Mouse (Mus musculus): ENCODE data around the gene Clspn. TPM values are rescaled to one million over a fixed set of nuclear protein-coding genes. Genes with fewer than 3 reads are reported as not detected.
A peak's percentile ranks its signal among the peaks of the same experiment; 100 is the strongest.

The Clspn gene
- polyA plus RNA-seq, 1 experiment: 0.53 TPM

DNA sequence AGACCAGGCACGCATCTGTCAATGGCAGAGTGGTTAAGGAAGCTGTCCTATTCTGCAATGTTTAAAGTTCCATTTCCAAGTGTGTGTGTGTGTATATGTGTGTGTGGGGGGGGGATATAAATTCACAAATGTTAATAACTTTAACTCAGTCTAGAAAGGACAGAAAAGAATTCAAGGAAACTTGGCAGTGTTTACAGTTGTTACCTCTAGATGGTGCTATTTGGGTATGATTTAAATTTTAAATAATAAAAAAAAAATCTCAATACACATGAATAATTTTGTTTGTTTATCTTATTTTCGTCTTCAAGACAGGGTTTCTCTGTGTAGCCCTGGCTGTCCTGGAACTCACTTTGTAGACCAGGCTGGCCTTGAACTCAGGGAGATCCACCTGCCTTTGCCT is 75.2 kb downstream of the Clspn start:
- WGBS: 30% methylated on average over 2 of the region's 2 CpGs
- H3K4me1 ChIP-seq (ENCODE audit: control insufficient read depth, insufficient read depth, insufficient read length, low read length): no peaks in the 10 kb centered on the region
- TF ChIP-seq CTCF (IDR thresholded peaks at IDR 0.05; ENCODE audit: extremely low read depth, insufficient read length, insufficient replicate concordance, low read depth, low read length) (0 out of 2 replicates have a peak, but pooled peaks have one; percentile 14), POLR2A (IDR thresholded peaks at IDR 0.05; ENCODE audit: low read depth, low read length) (no peak)
- H3K27ac ChIP-seq (ENCODE audit: insufficient read depth, low read depth, low read length): no peak overlapping the region
- no peak overlapping the region for H3K4me3 ChIP-seq (ENCODE audit: low read depth, low read length)
- 0 out of 2 replicates have a peak, but pooled peaks cover 2% of the 10 kb centered on the region for H3K27me3 ChIP-seq (ENCODE audit: control insufficient read depth, insufficient read depth, low read length)
- no peaks in the 10 kb centered on the region for H3K36me3 ChIP-seq (ENCODE audit: control insufficient read depth, insufficient read depth, low read length)

DNA sequence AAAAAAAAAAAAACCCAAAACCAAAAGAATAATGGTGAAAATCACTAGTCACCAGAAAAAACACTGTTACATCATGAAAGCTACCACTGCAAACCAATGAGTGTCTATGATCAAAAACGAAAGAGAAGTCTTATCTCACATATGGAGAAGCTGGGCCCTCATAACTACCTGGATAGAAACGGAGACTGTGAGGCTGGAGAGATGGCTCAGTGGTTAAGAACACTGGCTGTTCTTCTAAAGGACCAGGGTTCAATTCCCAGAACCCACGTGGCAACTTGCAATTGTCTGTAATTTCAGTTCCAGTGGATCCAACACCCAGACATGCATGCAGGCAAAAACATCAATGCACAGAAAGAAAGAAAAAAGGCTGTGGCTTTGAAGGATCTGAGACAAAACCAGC is 75.9 kb downstream of the Clspn start:
- Histone ChIP-seq H3K27me3 (ENCODE audit: control insufficient read depth, insufficient read depth, low read length) (no peaks in the 10 kb centered on the region), H3K27ac (ENCODE audit: insufficient read depth, low read depth, low read length) (no peak overlapping the region), H3K4me3 (ENCODE audit: low read depth, low read length) (no peak overlapping the region), H3K36me3 (ENCODE audit: control insufficient read depth, insufficient read depth, low read length) (no peaks in the 10 kb centered on the region), H3K4me1 (ENCODE audit: control insufficient read depth, insufficient read depth, insufficient read length, low read length) (no peaks in the 10 kb centered on the region)
- TF ChIP-seq POLR2A (IDR thresholded peaks at IDR 0.05; ENCODE audit: low read depth, low read length) (no peak), CTCF (IDR thresholded peaks at IDR 0.05; ENCODE audit: extremely low read depth, insufficient read length, insufficient replicate concordance, low read depth, low read length) (no peak)
- 47% methylated on average over 3 of the region's 3 CpGs for WGBS

DNA sequence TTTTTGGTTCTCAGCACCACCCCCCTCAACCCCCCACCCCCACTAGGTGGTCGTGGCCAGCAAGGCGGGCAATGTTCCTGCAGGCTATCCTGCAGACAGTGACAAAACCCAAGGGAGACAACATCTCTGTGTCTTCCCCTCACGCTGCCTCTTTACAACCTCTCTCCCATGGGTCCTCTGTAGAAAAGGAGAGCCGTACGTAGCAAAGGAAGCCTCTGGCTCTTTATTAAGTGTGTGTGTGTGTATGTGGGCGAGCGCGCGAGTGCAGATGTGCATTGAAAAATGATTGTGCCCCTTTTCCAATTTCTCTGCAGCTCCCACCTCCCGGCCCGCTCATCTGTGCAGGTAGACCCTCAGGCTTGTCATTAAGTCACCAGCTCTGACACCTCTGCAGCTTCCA is 79.6 kb downstream of the Clspn start:
- 41% methylated on average over 11 of the region's 11 CpGs for WGBS
- no peak for TF ChIP-seq POLR2A (IDR thresholded peaks at IDR 0.05; ENCODE audit: low read depth, low read length)
- TF ChIP-seq CTCF (IDR thresholded peaks at IDR 0.05; ENCODE audit: extremely low read depth, insufficient read length, insufficient replicate concordance, low read depth, low read length): no peak
- H3K27me3 ChIP-seq (ENCODE audit: control insufficient read depth, insufficient read depth, low read length): no peaks in the 10 kb centered on the region; the same call in 1 of the 2 replicates

DNA sequence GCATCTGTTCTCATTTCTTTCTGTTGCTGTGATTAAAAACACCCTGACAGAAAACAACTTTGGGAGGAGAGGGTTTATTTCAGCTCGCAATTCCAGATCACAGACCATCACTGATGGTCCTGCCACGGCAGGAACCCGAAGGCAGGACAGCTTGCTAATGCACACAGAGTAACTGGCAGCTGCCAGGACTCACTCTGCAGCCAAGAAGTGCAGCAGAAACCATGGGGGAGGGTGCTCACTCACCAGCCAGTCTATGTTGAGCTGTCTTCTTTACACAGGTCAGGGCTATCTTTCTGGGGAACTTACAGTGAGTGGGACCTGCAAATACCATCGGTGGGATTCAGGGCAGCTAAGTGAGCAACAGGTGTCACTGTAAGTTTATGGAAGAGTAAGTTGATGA is 80.7 kb downstream of the Clspn start:
- TF ChIP-seq POLR2A (IDR thresholded peaks at IDR 0.05; ENCODE audit: low read depth, low read length) (no peak), CTCF (IDR thresholded peaks at IDR 0.05; ENCODE audit: extremely low read depth, insufficient read length, insufficient replicate concordance, low read depth, low read length) (no peak)
- Histone ChIP-seq H3K27me3 (ENCODE audit: control insufficient read depth, insufficient read depth, low read length) (no peaks in the 10 kb centered on the region; the same call in 1 of the 2 replicates), H3K4me1 (ENCODE audit: control insufficient read depth, insufficient read depth, insufficient read length, low read length) (no peaks in the 10 kb centered on the region), H3K36me3 (ENCODE audit: control insufficient read depth, insufficient read depth, low read length) (no peaks in the 10 kb centered on the region), H3K4me3 (ENCODE audit: low read depth, low read length) (no peak overlapping the region), H3K27ac (ENCODE audit: insufficient read depth, low read depth, low read length) (no peak overlapping the region)
- 59% methylated on average over 4 of the region's 4 CpGs for WGBS

More for the DNA sequence above, 79.6 kb downstream of the Clspn start:
- Histone ChIP-seq H3K4me1 (ENCODE audit: control insufficient read depth, insufficient read depth, insufficient read length, low read length) (no peaks in the 10 kb centered on the region), H3K4me3 (ENCODE audit: low read depth, low read length) (no peak overlapping the region), H3K27ac (ENCODE audit: insufficient read depth, low read depth, low read length) (no peak overlapping the region), H3K36me3 (ENCODE audit: control insufficient read depth, insufficient read depth, low read length) (no peaks in the 10 kb centered on the region)

DNA sequence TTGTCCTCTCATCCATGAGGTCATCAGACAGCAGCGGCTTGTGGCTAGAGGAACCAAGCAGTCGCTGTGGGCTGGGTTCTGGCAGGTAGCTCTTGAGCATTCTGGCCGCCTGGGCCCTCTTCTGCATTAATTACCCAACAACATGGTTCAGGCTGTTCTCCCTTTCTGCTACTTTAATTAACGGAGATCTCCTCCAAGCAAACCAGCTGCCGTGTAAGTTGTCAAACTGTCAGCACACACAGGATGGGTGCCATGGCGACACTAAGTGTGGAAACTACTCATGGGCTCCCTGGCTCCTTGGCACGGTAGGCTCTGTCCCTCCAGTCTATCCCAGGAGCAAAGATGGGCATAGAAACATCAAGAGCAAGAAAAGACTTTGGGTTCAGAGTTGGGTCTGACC is 82.6 kb downstream of the Clspn start:
- no peaks in the 10 kb centered on the region for H3K36me3 ChIP-seq (ENCODE audit: control insufficient read depth, insufficient read depth, low read length)
- no peaks in the 10 kb centered on the region; the same call in 1 of the 2 replicates for H3K27me3 ChIP-seq (ENCODE audit: control insufficient read depth, insufficient read depth, low read length)
- no peak overlapping the region for H3K4me3 ChIP-seq (ENCODE audit: low read depth, low read length)
- WGBS: 52% methylated on average over 7 of the region's 7 CpGs
- H3K4me1 ChIP-seq (ENCODE audit: control insufficient read depth, insufficient read depth, insufficient read length, low read length): peaks cover 2% of the 10 kb centered on the region; the same call in 1 of the 2 replicates
- TF ChIP-seq CTCF (IDR thresholded peaks at IDR 0.05; ENCODE audit: extremely low read depth, insufficient read length, insufficient replicate concordance, low read depth, low read length) (no peak), POLR2A (IDR thresholded peaks at IDR 0.05; ENCODE audit: low read depth, low read length) (no peak)
- H3K27ac ChIP-seq (ENCODE audit: insufficient read depth, low read depth, low read length): no peak overlapping the region

- TF ChIP-seq POLR2A (IDR thresholded peaks at IDR 0.05; ENCODE audit: low read depth, low read length) (no peak), CTCF (IDR thresholded peaks at IDR 0.05; ENCODE audit: extremely low read depth, insufficient read length, insufficient replicate concordance, low read depth, low read length) (no peak)
- no peaks in the 10 kb centered on the region; the same call in 1 of the 2 replicates for H3K27me3 ChIP-seq (ENCODE audit: control insufficient read depth, insufficient read depth, low read length)
- WGBS: 58% methylated on average over 9 of the region's 9 CpGs
- no peak overlapping the region for H3K4me3 ChIP-seq (ENCODE audit: low read depth, low read length)
- H3K27ac ChIP-seq (ENCODE audit: insufficient read depth, low read depth, low read length): no peak overlapping the region
- peaks cover 7% of the 10 kb centered on the region; the same call in 1 of the 2 replicates for H3K4me1 ChIP-seq (ENCODE audit: control insufficient read depth, insufficient read depth, insufficient read length, low read length)
- H3K36me3 ChIP-seq (ENCODE audit: control insufficient read depth, insufficient read depth, low read length): no peaks in the 10 kb centered on the region
Observed at GRCm38 (mm10) chr4:126641901-126642300, 85.2 kb downstream of the Clspn start.

Other genes starting within 250 kb of the Clspn start
- gene Adprhl2, start 235.2 kb upstream of the Clspn start, polyA plus RNA-seq (2012; rRNA removed): 25.3 and 33.9 TPM in 2 replicates
- gene Tekt2, start 231.2 kb upstream of the Clspn start, polyA plus RNA-seq (2012; rRNA removed): 0.38 and 1.0 TPM in 2 replicates
- 7.6 and 12.4 TPM in 2 replicates for gene Ago3, start 127.4 kb upstream of the Clspn start, polyA plus RNA-seq (2012; rRNA removed)
- gene Ago1, start 88.4 kb upstream of the Clspn start, polyA plus RNA-seq (2012; rRNA removed): 7.2 and 13.0 TPM in 2 replicates
- gene Ago4, start 23.5 kb upstream of the Clspn start, polyA plus RNA-seq (2012; rRNA removed): 0.22 and 0.63 TPM in 2 replicates
- 3.2 and 4.3 TPM in 2 replicates for gene 5730409E04Rik, start 52.9 kb downstream of the Clspn start, polyA plus RNA-seq (2012; rRNA removed)
- gene Psmb2, start 120.7 kb downstream of the Clspn start, polyA plus RNA-seq (2012; rRNA removed): 97.2 and 154 TPM in 2 replicates
- gene Tfap2e, start 179.3 kb downstream of the Clspn start, polyA plus RNA-seq (2012; rRNA removed): not detected in 2 replicates
- gene Ncdn, start 196.5 kb downstream of the Clspn start, polyA plus RNA-seq (2012; rRNA removed): 15.7 and 27.2 TPM in 2 replicates
- 82.5 and 182 TPM in 2 replicates for gene AU040320, start 196.6 kb downstream of the Clspn start, polyA plus RNA-seq (2012; rRNA removed)